Mouse (Mus musculus) embryonic facial prominence, embryonic 15.5 days (tissue): ENCODE data around the gene Ccdc34. TPM values are rescaled to one million over a fixed set of nuclear protein-coding genes. Genes with fewer than 3 reads are reported as not detected.

Experiments
- ATAC-seq: fragments of 200-750 bp; cut with Nextera tagmentation; 2 replicates; pipeline ENCODE4 v1.8.0; 2017; ENCODE audit warnings: low read depth, moderate TSS enrichment; ENCODE audit not compliant: insufficient number of reproducible peaks, low FRiP score, low TSS enrichment
- H3K27ac ChIP-seq: fragments of 300-500 bp; sonication (generic); replicated peaks from 2 replicates; pipeline ENCODE4 v1.5.1; 2015; ENCODE audit warnings: mild to moderate bottlenecking, inconsistent platforms
- H3K27me3 ChIP-seq: fragments of 300-500 bp; sonication (generic); 2 replicates; pipeline ENCODE4 v1.6.1; 2015; ENCODE audit warnings: inconsistent platforms
- H3K36me3 ChIP-seq: fragments of 300-500 bp; sonication (generic); 2 replicates; pipeline ENCODE4 v1.6.1; 2015; ENCODE audit warnings: mild to moderate bottlenecking, inconsistent platforms
- H3K4me1 ChIP-seq: fragments of 300-500 bp; sonication (generic); 2 replicates; pipeline ENCODE4 v1.6.1; 2015; ENCODE audit warnings: inconsistent platforms
- H3K4me2 ChIP-seq: fragments of 300-500 bp; sonication (generic); replicated peaks from 2 replicates; pipeline ENCODE4 v1.6.1; 2015; ENCODE audit warnings: mild to moderate bottlenecking, inconsistent platforms
- H3K4me3 ChIP-seq: fragments of 300-500 bp; sonication (generic); replicated peaks from 2 replicates; pipeline ENCODE4 v1.5.1; 2015; ENCODE audit warnings: mild to moderate bottlenecking, inconsistent platforms
- H3K9ac ChIP-seq: fragments of 300-500 bp; sonication (generic); 2 replicates; pipeline ENCODE4 v1.6.1; 2015; ENCODE audit warnings: inconsistent platforms
- H3K9me3 ChIP-seq: fragments of 300-500 bp; sonication (generic); replicated peaks from 2 replicates; pipeline ENCODE4 v1.6.1; 2016; ENCODE audit warnings: inconsistent platforms
- WGBS: fragments of 180-500 bp; shearing (Covaris S2); methylation state at CpG from one replicate; pipeline ENCODE4 v1.1.7; 2015; 5-methylcytosine and 5-hydroxymethylcytosine counted together
- polyA plus RNA-seq: library from polyadenylated mRNA; unstranded; fragments of >200 nt; fragmentation: Nextera tagmentation; extraction: Ambion mirVana; gene quantifications from 2 replicates; pipeline ENCODE4 v1.2.1, GENCODE M21; 2015

Gene Ccdc34
- polyA plus RNA-seq, 1 experiment from 2014 or later: 47.1 TPM

DNA sequence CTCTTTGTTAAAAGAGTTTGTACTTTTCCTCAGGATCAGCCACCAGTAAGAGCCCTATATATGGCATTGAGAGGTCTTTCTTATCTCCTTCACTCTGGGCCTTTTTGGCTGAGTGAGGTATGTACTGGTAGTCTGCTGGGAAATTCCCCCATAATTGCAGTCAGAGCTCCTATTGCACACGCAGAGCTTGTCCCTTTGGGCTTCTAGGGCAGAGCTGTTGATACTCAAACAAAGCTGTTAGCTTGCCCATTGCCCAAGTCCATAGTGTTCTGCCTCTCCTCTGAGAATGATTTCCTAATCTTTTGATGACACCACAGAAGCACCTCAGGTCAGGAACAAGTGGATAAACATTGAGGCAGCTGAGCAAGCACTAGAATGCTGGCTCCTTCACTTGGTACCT, 32.7 kb upstream of the Ccdc34 start:
- Histone ChIP-seq H3K36me3 (no peaks in the 10 kb centered on the region), H3K9ac (no peak overlapping the region), H3K4me3 (no peak overlapping the region), H3K4me2 (no peak overlapping the region), H3K27ac (peak overlapping the region; percentile 35; the same call in 1 of the 2 replicates), H3K9me3 (no peaks in the 10 kb centered on the region), H3K4me1 (peaks cover 38% of the 10 kb centered on the region), H3K27me3 (no peaks in the 10 kb centered on the region)
- 27% methylated on average over 1 of the region's 1 CpGs for WGBS
- ATAC-seq: peak; percentile 26; the same call in 1 of the 2 replicates

DNA sequence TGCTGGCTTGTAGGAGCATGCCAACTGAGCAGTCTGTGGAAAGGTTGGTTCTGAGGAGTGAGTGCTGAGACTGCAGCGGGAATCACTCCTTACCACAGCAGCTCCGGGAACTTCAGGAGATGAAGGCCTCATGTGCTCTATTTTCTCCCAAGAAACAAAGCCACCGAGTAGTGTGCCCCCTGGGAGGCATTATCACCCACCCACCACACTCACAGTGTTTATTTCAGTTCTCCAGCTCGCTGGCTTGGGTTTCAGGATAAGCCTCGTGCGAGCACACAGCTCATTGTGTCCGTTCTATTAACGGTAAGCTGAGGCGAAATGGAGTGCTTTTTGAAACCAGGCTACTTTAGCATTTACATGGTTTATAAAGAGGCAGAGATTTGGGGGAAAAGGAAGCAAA, 32.1 kb upstream of the Ccdc34 start:
- 55% methylated on average over 9 of the region's 9 CpGs for WGBS
- Histone ChIP-seq H3K9me3 (no peaks in the 10 kb centered on the region), H3K36me3 (no peaks in the 10 kb centered on the region), H3K9ac (no peak overlapping the region), H3K27ac (peak overlapping the region; percentile 35), H3K4me1 (peaks cover 38% of the 10 kb centered on the region), H3K27me3 (no peaks in the 10 kb centered on the region), H3K4me3 (no peak overlapping the region), H3K4me2 (no peak overlapping the region)
- no peak for ATAC-seq

DNA sequence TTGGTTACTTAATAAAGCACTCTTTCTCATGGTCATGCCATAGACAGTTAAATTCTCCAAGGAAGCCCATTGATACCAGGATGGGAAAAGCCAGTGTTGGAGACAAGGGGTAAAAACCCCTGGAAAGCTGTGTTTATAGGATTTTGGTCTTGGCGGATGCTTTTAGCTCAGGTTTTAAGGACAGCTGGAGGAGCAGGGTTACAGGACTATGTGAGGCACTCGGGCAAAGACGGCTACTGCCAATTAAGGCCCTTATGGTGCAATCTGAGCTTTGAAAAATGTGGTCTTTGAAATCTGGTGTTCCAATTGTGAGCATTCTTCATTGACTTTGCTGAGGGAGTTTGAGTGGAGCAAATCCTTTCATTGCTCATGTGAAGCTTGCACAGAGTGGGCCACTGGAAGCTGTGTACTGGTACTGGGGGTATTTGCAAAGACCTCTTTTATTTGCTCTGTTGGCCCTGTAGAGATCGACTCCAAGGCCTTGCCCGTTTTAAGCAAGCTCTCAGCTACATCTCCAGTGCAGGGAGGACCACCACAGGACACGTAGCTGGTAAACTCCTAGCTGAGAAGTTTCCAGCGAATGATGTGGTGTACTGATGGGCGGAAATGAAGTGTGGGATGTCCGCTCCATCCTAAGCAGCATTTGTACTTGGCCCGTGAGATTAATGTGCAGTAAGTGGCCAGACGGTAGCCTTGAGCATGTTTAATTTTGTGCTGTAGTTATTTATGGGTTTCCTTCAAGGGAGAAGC, 31.4 kb upstream of the Ccdc34 start:
- peak overlapping the region; percentile 51; the same call in 1 of the 2 replicates for H3K27ac ChIP-seq
- WGBS: 71% methylated on average over 11 of the region's 11 CpGs
- ATAC-seq: no peak
- no peak overlapping the region for H3K9ac ChIP-seq
- no peak overlapping the region for H3K4me2 ChIP-seq
- no peaks in the 10 kb centered on the region for H3K9me3 ChIP-seq
- H3K36me3 ChIP-seq: no peaks in the 10 kb centered on the region
- H3K4me1 ChIP-seq: peaks cover 38% of the 10 kb centered on the region
- H3K4me3 ChIP-seq: no peak overlapping the region
- no peaks in the 10 kb centered on the region for H3K27me3 ChIP-seq

DNA sequence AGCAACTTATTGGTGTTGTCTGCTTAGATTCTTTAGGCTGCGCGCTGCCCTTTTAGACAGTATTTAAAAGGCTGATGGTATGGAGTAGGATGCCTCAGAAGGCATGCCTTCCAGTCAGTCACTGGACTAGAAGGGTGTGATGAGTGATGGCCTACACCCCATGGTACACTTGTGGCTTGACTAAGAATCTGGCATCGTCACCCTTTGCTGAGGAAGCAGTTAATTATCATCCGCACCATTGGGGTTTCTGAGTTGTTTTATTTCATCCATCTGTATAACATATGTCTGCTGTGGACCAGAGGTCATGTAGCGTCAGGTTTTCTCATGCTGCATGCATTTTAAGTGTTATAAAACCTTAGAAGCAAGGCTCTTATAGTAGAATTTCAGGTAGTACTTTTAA, 29.7 kb upstream of the Ccdc34 start:
- no peak for ATAC-seq
- no peak overlapping the region for H3K4me2 ChIP-seq
- H3K4me3 ChIP-seq: no peak overlapping the region
- H3K9me3 ChIP-seq: no peaks in the 10 kb centered on the region
- peaks cover 38% of the 10 kb centered on the region for H3K4me1 ChIP-seq
- WGBS: 58% methylated on average over 5 of the region's 5 CpGs
- H3K9ac ChIP-seq: no peak overlapping the region
- no peaks in the 10 kb centered on the region for H3K36me3 ChIP-seq
- no peaks in the 10 kb centered on the region for H3K27me3 ChIP-seq
- no peak overlapping the region for H3K27ac ChIP-seq

DNA sequence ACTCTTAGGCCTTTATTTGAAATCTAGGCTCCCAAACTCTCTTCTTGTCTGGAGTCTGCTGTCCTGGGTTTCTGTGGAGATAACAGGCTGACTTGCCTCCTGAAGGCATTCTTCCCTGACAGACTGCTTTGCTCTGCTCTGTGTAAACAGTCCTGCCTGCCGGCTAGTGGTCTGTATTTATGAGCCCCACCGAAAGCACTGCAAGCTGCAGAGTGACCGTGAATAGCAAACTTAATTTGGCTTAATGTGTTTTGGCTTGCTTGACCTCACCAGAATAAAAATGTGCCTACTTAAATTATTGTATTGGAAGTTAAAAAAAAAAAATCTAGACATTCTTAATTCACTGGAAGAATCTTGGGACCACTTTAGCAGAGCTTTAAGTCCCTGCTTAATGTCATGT, 28.4 kb upstream of the Ccdc34 start:
- Histone ChIP-seq H3K4me1 (peaks cover 38% of the 10 kb centered on the region), H3K9ac (no peak overlapping the region), H3K4me3 (no peak overlapping the region), H3K9me3 (no peaks in the 10 kb centered on the region), H3K4me2 (no peak overlapping the region), H3K27ac (no peak overlapping the region), H3K36me3 (no peaks in the 10 kb centered on the region), H3K27me3 (no peaks in the 10 kb centered on the region)
- WGBS: 20% methylated on average over 3 of the region's 3 CpGs
- ATAC-seq: no peak

DNA sequence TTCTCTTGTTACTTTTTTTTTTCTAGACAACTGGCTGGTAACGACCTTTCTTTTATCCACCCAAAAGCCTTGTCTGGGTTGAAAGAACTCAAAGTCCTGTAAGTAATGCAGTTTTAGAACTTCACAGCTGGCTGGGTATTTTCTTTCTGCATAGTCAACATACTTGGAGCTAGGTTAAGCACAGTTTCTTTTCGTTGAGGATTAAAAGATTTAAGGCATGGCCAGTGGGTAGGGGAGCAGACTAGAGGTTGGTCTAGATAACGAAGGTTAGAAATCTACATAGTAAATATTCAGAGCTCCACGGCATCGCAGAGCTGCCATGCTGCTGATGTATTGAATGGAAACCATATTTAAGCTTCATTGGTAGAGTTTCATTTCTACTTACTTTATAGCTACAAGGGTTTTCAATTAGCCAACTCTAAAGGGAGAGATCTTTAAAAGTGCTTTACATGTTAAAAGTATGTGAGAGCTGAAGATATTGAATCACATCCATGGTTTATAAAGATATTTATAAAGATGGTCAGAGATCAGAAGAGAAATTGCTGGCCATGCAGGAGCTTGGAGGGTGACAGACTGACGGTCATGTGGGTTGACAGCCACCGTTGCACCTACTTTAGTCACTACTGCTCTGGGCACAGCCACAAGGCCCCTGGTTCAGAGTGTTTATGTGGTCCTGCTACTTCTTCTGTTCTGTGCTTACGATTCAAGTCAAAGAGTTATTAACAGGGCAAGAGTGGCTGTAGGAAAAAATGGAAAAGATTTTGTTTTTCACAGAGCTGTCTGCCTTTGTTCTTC, 27.7 kb upstream of the Ccdc34 start:
- H3K4me2 ChIP-seq: no peak overlapping the region
- ATAC-seq: no peak
- no peaks in the 10 kb centered on the region for H3K36me3 ChIP-seq
- H3K4me1 ChIP-seq: peaks cover 35% of the 10 kb centered on the region
- H3K27ac ChIP-seq: 0 out of 2 replicates have a peak overlapping the region, but pooled peaks have one; percentile 18
- H3K27me3 ChIP-seq: no peaks in the 10 kb centered on the region
- no peak overlapping the region for H3K4me3 ChIP-seq
- WGBS: 53% methylated on average over 8 of the region's 8 CpGs
- H3K9ac ChIP-seq: no peak overlapping the region
- no peaks in the 10 kb centered on the region for H3K9me3 ChIP-seq

DNA sequence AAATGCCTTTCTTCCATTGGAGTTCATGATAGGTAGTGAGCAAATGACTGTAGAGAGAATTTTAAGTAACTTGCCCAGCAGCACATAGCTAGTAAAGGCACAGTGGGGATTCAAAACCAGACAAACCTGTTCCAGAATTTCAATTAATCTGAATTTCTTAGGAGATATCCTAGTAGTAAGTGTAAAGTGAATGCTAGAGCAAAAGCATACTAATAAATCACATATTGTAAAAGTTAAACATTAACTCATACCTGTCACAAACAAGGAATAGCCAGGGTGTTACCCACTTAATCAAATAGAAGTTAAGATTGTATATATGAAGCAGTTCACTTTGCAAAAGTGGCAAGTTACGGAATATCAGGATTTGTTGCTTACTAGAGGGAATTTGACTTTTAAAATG, 25.9 kb upstream of the Ccdc34 start:
- ATAC-seq: no peak
- Histone ChIP-seq H3K9me3 (no peaks in the 10 kb centered on the region), H3K9ac (no peak overlapping the region), H3K27me3 (no peaks in the 10 kb centered on the region), H3K4me3 (no peak overlapping the region), H3K4me1 (peaks cover 27% of the 10 kb centered on the region), H3K36me3 (no peaks in the 10 kb centered on the region), H3K27ac (no peak overlapping the region), H3K4me2 (no peak overlapping the region)
- 72% methylated on average over 1 of the region's 1 CpGs for WGBS

DNA sequence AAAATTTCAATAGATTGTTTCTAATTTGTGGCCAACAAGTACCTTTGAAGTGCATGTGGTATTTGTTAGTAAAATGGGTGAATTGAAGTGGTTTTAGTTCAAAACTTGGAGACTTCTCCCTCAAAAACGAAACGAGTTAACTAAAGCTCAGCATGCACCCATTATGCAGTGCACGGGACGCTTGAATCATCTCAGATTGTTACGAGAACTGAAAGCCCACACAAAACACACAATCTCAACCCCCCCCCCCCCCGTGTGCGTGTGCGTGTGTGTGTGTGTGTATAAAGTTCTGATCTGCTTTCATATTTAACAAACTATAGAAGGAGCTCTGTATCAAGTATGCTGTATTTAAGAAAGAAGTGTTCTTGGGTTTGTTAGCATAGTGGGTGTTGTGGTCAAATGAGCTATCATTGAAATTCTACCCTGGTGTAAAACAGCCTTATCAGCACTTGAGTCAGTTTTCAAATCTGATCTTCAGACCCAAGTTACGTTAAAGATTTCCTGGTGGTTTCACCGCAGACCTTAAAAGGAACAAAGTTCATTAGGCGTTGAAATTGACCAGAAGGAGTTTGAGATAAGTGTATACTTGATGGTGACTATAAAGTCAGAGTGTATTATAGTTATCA, 25.1 kb upstream of the Ccdc34 start:
- H3K4me3 ChIP-seq: no peak overlapping the region
- H3K4me2 ChIP-seq: no peak overlapping the region
- H3K27ac ChIP-seq: no peak overlapping the region
- H3K9me3 ChIP-seq: no peaks in the 10 kb centered on the region
- H3K27me3 ChIP-seq: no peaks in the 10 kb centered on the region
- peaks cover 23% of the 10 kb centered on the region for H3K4me1 ChIP-seq
- ATAC-seq: no peak
- WGBS: 52% methylated on average over 11 of the region's 11 CpGs
- no peak overlapping the region for H3K9ac ChIP-seq
- 0 out of 2 replicates have a peak, but pooled peaks cover 4% of the 10 kb centered on the region for H3K36me3 ChIP-seq

DNA sequence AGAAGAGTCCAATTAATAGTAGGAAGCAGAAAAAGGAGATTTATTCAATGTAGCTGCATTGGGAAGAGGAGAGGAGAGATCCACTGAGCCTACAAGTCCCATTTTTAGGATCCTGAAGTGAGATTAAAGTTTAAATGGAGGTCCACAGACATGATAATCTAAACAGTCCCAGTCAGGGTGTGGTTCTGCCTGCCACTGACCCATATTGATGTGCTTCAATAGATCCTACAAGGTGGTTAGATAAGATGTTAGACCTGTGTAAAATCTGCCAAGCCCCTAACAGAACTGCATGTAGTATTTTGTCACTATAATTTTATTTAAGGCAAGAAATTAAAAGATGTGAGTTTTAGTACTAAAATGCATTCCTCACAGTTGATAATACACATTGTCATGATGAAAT, 24.2 kb upstream of the Ccdc34 start:
- Histone ChIP-seq H3K4me3 (no peak overlapping the region), H3K4me1 (peaks cover 16% of the 10 kb centered on the region), H3K9me3 (no peaks in the 10 kb centered on the region), H3K27me3 (no peaks in the 10 kb centered on the region), H3K9ac (no peak overlapping the region), H3K4me2 (no peak overlapping the region), H3K36me3 (peaks cover 4% of the 10 kb centered on the region; the same call in 1 of the 2 replicates), H3K27ac (no peak overlapping the region)
- ATAC-seq: no peak

DNA sequence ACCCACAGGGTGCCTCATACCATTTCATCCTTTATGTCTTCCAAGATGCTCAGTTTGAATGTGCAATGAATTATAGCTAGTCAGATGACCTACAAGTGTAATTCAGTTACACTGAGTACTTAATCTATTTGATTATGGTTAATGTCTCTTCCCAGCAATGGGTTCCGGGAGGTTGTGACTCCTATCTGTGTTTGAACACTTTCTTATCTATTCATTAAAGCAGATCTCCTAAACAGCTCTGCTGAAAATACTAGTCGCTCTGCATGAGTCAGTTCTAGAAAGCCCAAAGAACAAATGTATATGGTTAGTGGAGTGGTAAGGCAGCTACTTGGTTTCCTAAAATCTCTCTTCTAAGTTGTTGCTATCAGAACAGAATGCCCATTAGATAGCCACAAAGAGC, 22.6 kb upstream of the Ccdc34 start:
- Histone ChIP-seq H3K9ac (no peak overlapping the region), H3K9me3 (no peaks in the 10 kb centered on the region), H3K36me3 (peaks cover 10% of the 10 kb centered on the region; the same call in 1 of the 2 replicates), H3K27me3 (no peaks in the 10 kb centered on the region), H3K4me3 (no peak overlapping the region), H3K4me1 (peaks cover 8% of the 10 kb centered on the region; the same call in 1 of the 2 replicates), H3K27ac (0 out of 2 replicates have a peak overlapping the region, but pooled peaks have one; percentile 12), H3K4me2 (no peak overlapping the region)
- 64% methylated on average over 2 of the region's 2 CpGs for WGBS
- no peak for ATAC-seq

DNA sequence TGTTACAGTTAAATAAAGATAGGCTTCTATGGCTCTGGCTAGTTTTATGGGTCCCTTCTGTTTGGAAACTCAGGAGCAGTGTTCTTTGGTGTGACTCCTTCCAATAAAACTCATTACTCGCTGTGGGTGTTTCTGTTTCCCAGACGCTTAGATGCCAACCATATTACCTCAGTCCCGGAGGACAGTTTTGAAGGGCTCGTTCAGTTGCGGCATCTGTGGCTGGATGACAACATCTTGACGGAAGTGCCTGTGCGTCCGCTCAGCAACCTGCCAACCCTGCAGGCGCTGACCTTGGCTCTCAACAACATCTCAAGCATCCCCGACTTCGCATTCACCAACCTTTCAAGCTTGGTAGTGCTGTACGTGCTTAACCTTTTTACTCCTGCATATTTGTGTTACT, 21.2 kb upstream of the Ccdc34 start:
- 0 out of 2 replicates have a peak overlapping the region, but pooled peaks have one; percentile 11 for H3K27ac ChIP-seq
- H3K4me2 ChIP-seq: no peak overlapping the region
- no peaks in the 10 kb centered on the region for H3K27me3 ChIP-seq
- WGBS: 55% methylated on average over 12 of the region's 12 CpGs
- no peak overlapping the region for H3K4me3 ChIP-seq
- peaks cover 8% of the 10 kb centered on the region; the same call in 1 of the 2 replicates for H3K4me1 ChIP-seq
- H3K9ac ChIP-seq: no peak overlapping the region
- H3K9me3 ChIP-seq: no peaks in the 10 kb centered on the region
- ATAC-seq: no peak
- H3K36me3 ChIP-seq: peaks cover 10% of the 10 kb centered on the region; the same call in 1 of the 2 replicates
